Mouse (Mus musculus) cerebellum, adult 11 months (tissue): Measurements from ENCODE around the gene Hoxd10.

ENCODE experiments used
- DNase-seq: peaks from one replicate; pipeline ENCODE4 v3.0.0; 2022

Hoxd10 gene

GRCm38 (mm10) chr2:74732513-74733316 is 41.0 kb downstream of the Hoxd10 start:
- no peak for DNase-seq

- no peak for DNase-seq
Observed at GRCm38 (mm10) chr2:74733317-74733661, 41.6 kb downstream of the Hoxd10 start.

- DNase-seq: no peak
Observed at GRCm38 (mm10) chr2:74733765-74734164, 42.0 kb downstream of the Hoxd10 start.

- DNase-seq: no peak
Observed at GRCm38 (mm10) chr2:74734451-74734850, 42.7 kb downstream of the Hoxd10 start.

GRCm38 (mm10) chr2:74734996-74735811 is 43.5 kb downstream of the Hoxd10 start:
- DNase-seq: no peak

- DNase-seq: no peak
Observed at GRCm38 (mm10) chr2:74735851-74736687, 44.3 kb downstream of the Hoxd10 start.

GRCm38 (mm10) chr2:74736688-74737577 is 45.2 kb downstream of the Hoxd10 start:
- DNase-seq: no peak

GRCm38 (mm10) chr2:74737578-74738070 is 45.9 kb downstream of the Hoxd10 start:
- DNase-seq: no peak

GRCm38 (mm10) chr2:74738623-74739475 is 47.1 kb downstream of the Hoxd10 start:
- no peak for DNase-seq

GRCm38 (mm10) chr2:74739476-74739800 is 47.7 kb downstream of the Hoxd10 start:
- no peak for DNase-seq

GRCm38 (mm10) chr2:74739869-74740268 is 48.1 kb downstream of the Hoxd10 start:
- DNase-seq: no peak

- no peak for DNase-seq
Observed at GRCm38 (mm10) chr2:74740311-74741091, 48.8 kb downstream of the Hoxd10 start.

GRCm38 (mm10) chr2:74741252-74741978 is 49.7 kb downstream of the Hoxd10 start:
- DNase-seq: no peak

- DNase-seq: no peak
Observed at GRCm38 (mm10) chr2:74741979-74742277, 50.2 kb downstream of the Hoxd10 start.
